Comparison of ENCODE assay signal across 10 mouse cellular contexts in genomic region chr11:48801831-48802772, GRCm38 (mm10). TPM values are rescaled to one million over a fixed set of nuclear protein-coding genes. Genes with fewer than 3 reads are reported as not detected.
DNase-seq lines count a peak whose midpoint lies in the region; ATAC-seq and TF ChIP-seq lines count a peak whose summit lies in the region.
"Had no signal": no experiment of that assay in that cellular context is flagged by ENCODE, and none has a peak within 500 bp of the region (broad histone marks: within the 10 kb centered on the region; RNA-seq: fewer than 3 reads in every experiment).

No protein-coding gene starts in this region.

- intact Hi-C loops in left cerebral cortex, postnatal 36 days (cut with DNase I) = loop anchor here (2.0 to 10.0 kb wide), 2 partner anchors 15 to 443 kb away; partner anchors contain the start of genes Mgat1 and Trim41

- H3K9me3 ChIP-seq in lung, embryonic 14.5 days (ENCODE audit: low read depth, low read length) = no peaks in the 10 kb centered on the region
- no peaks in the 10 kb centered on the region for H3K9me3 ChIP-seq in forebrain, embryonic 10.5 days
- H3K9me3 ChIP-seq in limb, embryonic 10.5 days (replicated peaks) = no peaks in the 10 kb centered on the region
- H3K9me3 ChIP-seq in neural tube, embryonic 14.5 days (ENCODE audit: control insufficient read depth, low read length) = no peaks in the 10 kb centered on the region

- peak overlapping the region; percentile 97 for H3K9ac ChIP-seq in lung, embryonic 14.5 days
- H3K9ac ChIP-seq in neural tube, embryonic 14.5 days (replicated peaks; ENCODE audit: low read depth, low read length) = peak overlapping the region; percentile 87

- no peaks in the 10 kb centered on the region for H3K27me3 ChIP-seq in lung, embryonic 14.5 days (ENCODE audit: insufficient read depth, low read length)
- no peaks in the 10 kb centered on the region for H3K27me3 ChIP-seq in forebrain, embryonic 10.5 days (ENCODE audit: poor library complexity, severe bottlenecking)
- H3K27me3 ChIP-seq in limb, embryonic 10.5 days (ENCODE audit: low read depth, poor library complexity, severe bottlenecking) = no peaks in the 10 kb centered on the region
- H3K27me3 ChIP-seq in neural tube, embryonic 14.5 days (ENCODE audit: control insufficient read depth, insufficient read depth, low read length) = no peaks in the 10 kb centered on the region

- 64% methylated on average over 17 of the region's 17 CpGs for WGBS in lung, embryonic 14.5 days
- 79% methylated on average over 17 of the region's 17 CpGs for WGBS in forebrain, embryonic 10.5 days
- WGBS in limb, embryonic 10.5 days = 79% methylated on average over 17 of the region's 17 CpGs
- WGBS in neural tube, embryonic 14.5 days = 83% methylated on average over 17 of the region's 17 CpGs

- 0 out of 2 replicates have a peak, but pooled peaks cover 12% of the 10 kb centered on the region for H3K4me1 ChIP-seq in lung, embryonic 14.5 days (ENCODE audit: insufficient read depth)
- peaks cover 41% of the 10 kb centered on the region for H3K4me1 ChIP-seq in forebrain, embryonic 10.5 days
- peaks cover 23% of the 10 kb centered on the region for H3K4me1 ChIP-seq in limb, embryonic 10.5 days
- H3K4me1 ChIP-seq in neural tube, embryonic 14.5 days (ENCODE audit: control insufficient read depth, insufficient read depth, low read length) = peaks cover 22% of the 10 kb centered on the region

- no peak overlapping the region for H3K27ac ChIP-seq in lung, embryonic 14.5 days (ENCODE audit: low read depth)
- peak overlapping the region; percentile 95 for H3K27ac ChIP-seq in forebrain, embryonic 10.5 days
- H3K27ac ChIP-seq in limb, embryonic 10.5 days = peak overlapping the region; percentile 94; the same call in 1 of the 2 replicates
- H3K27ac ChIP-seq in neural tube, embryonic 14.5 days (ENCODE audit: low read depth, low read length) = no peak overlapping the region

- H3K4me2 ChIP-seq in lung, embryonic 14.5 days = peak overlapping the region; percentile 89
- peak overlapping the region; percentile 87 for H3K4me2 ChIP-seq in neural tube, embryonic 14.5 days (ENCODE audit: low read depth, low read length)

- no peak for ATAC-seq in lung, embryonic 14.5 days (ENCODE audit: insufficient read depth)
- ATAC-seq in neural tube, embryonic 14.5 days (ENCODE audit: low read depth) = no peak

- H3K36me3 ChIP-seq in lung, embryonic 14.5 days (ENCODE audit: insufficient read depth) = peaks cover 61% of the 10 kb centered on the region
- H3K36me3 ChIP-seq in forebrain, embryonic 10.5 days (replicated peaks) = peaks cover 62% of the 10 kb centered on the region
- peaks cover 62% of the 10 kb centered on the region for H3K36me3 ChIP-seq in limb, embryonic 10.5 days
- H3K36me3 ChIP-seq in neural tube, embryonic 14.5 days (ENCODE audit: control insufficient read depth, insufficient read depth, low read length) = peaks cover 53% of the 10 kb centered on the region

- TF ChIP-seq CTCF in lung, embryonic 14.5 days (IDR thresholded peaks at IDR 0.05; ENCODE audit: low read depth) = no peak

- no peak for DNase-seq in lung, embryonic 14.5 days
- DNase-seq in lung, postnatal 25 days (ENCODE audit: low spot score) = no peak
- DNase-seq in forebrain, embryonic 10.5 days (ENCODE audit: extremely low spot score, low spot score) = no peak
- DNase-seq in limb, embryonic 10.5 days (ENCODE audit: low spot score) = no peak
- DNase-seq in adrenal gland, adult 2 months = no peak
- no peak for DNase-seq in embryo, embryonic 11 days
- DNase-seq in left cerebral cortex, postnatal 36 days (ENCODE audit: low spot score in 2 of 2) = no peak
- DNase-seq: adrenal gland, postnatal 10 days; right cerebral cortex, adult 18-20 months had no signal

- H3K4me3 ChIP-seq in lung, embryonic 14.5 days (ENCODE audit: low read depth, low read length) = peak overlapping the region; percentile 91
- peak overlapping the region; percentile 81 for H3K4me3 ChIP-seq in forebrain, embryonic 10.5 days
- H3K4me3 ChIP-seq in limb, embryonic 10.5 days = peak overlapping the region; percentile 83
- peak overlapping the region; percentile 82 for H3K4me3 ChIP-seq in neural tube, embryonic 14.5 days (ENCODE audit: low read depth, low read length)

RNA-seq across cellular contexts. Expression of gene Rack1, which starts 2.0 kb away (rescaled TPM):
- polyA plus RNA-seq in lung, embryonic 14.5 days (2014; fragmentation: Nextera tagmentation; extraction: Ambion mirVana) = 935 and 940 TPM in 2 replicates
- 850 and 861 TPM in 2 replicates for polyA plus RNA-seq in forebrain, embryonic 10.5 days (2016; fragmentation: Nextera tagmentation; extraction: Ambion mirVana)
- 818 and 973 TPM in 2 replicates for polyA plus RNA-seq in limb, embryonic 10.5 days (2016; fragmentation: Nextera tagmentation; extraction: Ambion mirVana)
- 400 and 442 TPM in 2 replicates for polyA plus RNA-seq in neural tube, embryonic 14.5 days (2014; fragmentation: Nextera tagmentation; extraction: Ambion mirVana)
- total RNA-seq in adrenal gland, adult 2 months (2021) = 100 to 1,000 TPM; 663 to 695 TPM
- polyA plus RNA-seq in adrenal gland, adult 2 months (2012; rRNA removed) = 1,357 and 1,385 TPM in 2 replicates
- 100 to 1,000 TPM; 215 to 226 TPM for total RNA-seq in left cerebral cortex, postnatal 36 days (2021)

RNA-seq across cellular contexts. Expression of gene Trim41, which starts 15.1 kb away (rescaled TPM):
- 4.5 and 4.6 TPM in 2 replicates for polyA plus RNA-seq in lung, embryonic 14.5 days (2014; fragmentation: Nextera tagmentation; extraction: Ambion mirVana)
- polyA plus RNA-seq in forebrain, embryonic 10.5 days (2016; fragmentation: Nextera tagmentation; extraction: Ambion mirVana) = 4.0 and 4.6 TPM in 2 replicates
- 4.2 and 6.1 TPM in 2 replicates for polyA plus RNA-seq in limb, embryonic 10.5 days (2016; fragmentation: Nextera tagmentation; extraction: Ambion mirVana)
- 5.1 and 5.6 TPM in 2 replicates for polyA plus RNA-seq in neural tube, embryonic 14.5 days (2014; fragmentation: Nextera tagmentation; extraction: Ambion mirVana)
- 10 to 100 TPM; 38.6 to 45.0 TPM for total RNA-seq in adrenal gland, adult 2 months (2021)
- 36.5 and 38.6 TPM in 2 replicates for polyA plus RNA-seq in adrenal gland, adult 2 months (2012; rRNA removed)
- total RNA-seq in left cerebral cortex, postnatal 36 days (2021) = 10 to 100 TPM; 61.2 to 62.1 TPM

RNA-seq across cellular contexts. Expression of gene Trim7, which starts 23.8 kb away (rescaled TPM):
- polyA plus RNA-seq in lung, embryonic 14.5 days (2014; fragmentation: Nextera tagmentation; extraction: Ambion mirVana) = 0.55 and 1.4 TPM in 2 replicates
- polyA plus RNA-seq in forebrain, embryonic 10.5 days (2016; fragmentation: Nextera tagmentation; extraction: Ambion mirVana) = 0.07 and 0.31 TPM in 2 replicates
- 0.70 TPM in 1 of 2 replicates, not detected in the other for polyA plus RNA-seq in limb, embryonic 10.5 days (2016; fragmentation: Nextera tagmentation; extraction: Ambion mirVana)
- polyA plus RNA-seq in neural tube, embryonic 14.5 days (2014; fragmentation: Nextera tagmentation; extraction: Ambion mirVana) = 1.5 and 2.0 TPM in 2 replicates
- total RNA-seq in adrenal gland, adult 2 months (2021) = 1 to 10 TPM; 8.8 to 9.0 TPM
- 16.5 and 21.0 TPM in 2 replicates for polyA plus RNA-seq in adrenal gland, adult 2 months (2012; rRNA removed)
- 1 to 10 TPM; 2.5 to 3.0 TPM for total RNA-seq in left cerebral cortex, postnatal 36 days (2021)

RNA-seq across cellular contexts. Expression of gene Gm12184, which starts 24.4 kb away (rescaled TPM):
- polyA plus RNA-seq in lung, embryonic 14.5 days (2014; fragmentation: Nextera tagmentation; extraction: Ambion mirVana) = 11.3 and 11.8 TPM in 2 replicates
- 2.3 and 4.3 TPM in 2 replicates for polyA plus RNA-seq in forebrain, embryonic 10.5 days (2016; fragmentation: Nextera tagmentation; extraction: Ambion mirVana)
- 2.9 and 5.1 TPM in 2 replicates for polyA plus RNA-seq in limb, embryonic 10.5 days (2016; fragmentation: Nextera tagmentation; extraction: Ambion mirVana)
- polyA plus RNA-seq in neural tube, embryonic 14.5 days (2014; fragmentation: Nextera tagmentation; extraction: Ambion mirVana) = 3.0 TPM in 2 replicates
- total RNA-seq in adrenal gland, adult 2 months (2021) = 1 to 10 TPM; 1.8 to 6.2 TPM
- polyA plus RNA-seq in adrenal gland, adult 2 months (2012; rRNA removed) = 10.5 and 17.5 TPM in 2 replicates
- 1 to 10 TPM; 1.3 to 3.0 TPM for total RNA-seq in left cerebral cortex, postnatal 36 days (2021)

Comparison
In these comparisons a context has a peak if more than half of its experiments do, and no peak if none do; other contexts are left out.
1. H3K27ac ChIP-seq: peak in forebrain, embryonic 10.5 days (single experiment) and limb, embryonic 10.5 days (single experiment); none in lung, embryonic 14.5 days (single experiment) and neural tube, embryonic 14.5 days (single experiment).
2. Peak in every context shown above with its lines, with median percentiles within 50 percentile points of each other: H3K4me3 ChIP-seq.